Mouse (Mus musculus): Measurements from ENCODE around the gene Atp2a2.

DNA sequence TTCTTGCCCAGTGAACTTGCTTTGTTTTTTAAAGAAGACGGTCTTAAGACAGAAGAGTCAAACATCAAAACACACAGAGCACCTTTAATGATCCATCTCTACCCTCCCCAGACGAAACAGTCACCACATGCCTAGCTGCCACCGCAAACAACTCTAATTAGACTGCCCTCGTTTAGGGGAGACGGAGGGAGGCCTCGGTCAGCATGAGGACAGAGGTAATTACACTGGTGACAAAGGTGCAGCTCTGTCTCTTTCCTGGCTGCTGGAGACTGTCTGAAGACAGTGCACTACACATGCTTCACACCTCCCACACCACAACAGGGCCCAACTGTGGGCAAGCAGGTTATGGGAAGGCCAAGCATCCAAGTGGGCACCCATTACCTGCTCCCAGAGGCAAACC is 45.8 kb upstream of the Atp2a2 start:
- TF ChIP-seq CTCF (IDR thresholded peaks at IDR 0.05; ENCODE audit: low read depth, low read length) (no peak), POLR2A (IDR thresholded peaks at IDR 0.05; ENCODE audit: borderline replicate concordance, low read depth, low read length) (0 out of 2 replicates have a peak, but pooled peaks have one; percentile 22)

Measured in bone marrow macrophage, adult 2 months (primary cell).